Mouse (Mus musculus) left cerebral cortex, adult 2 months (tissue): ENCODE data around the gene Itpkb. TPM values are rescaled to one million over a fixed set of nuclear protein-coding genes. Genes with fewer than 3 reads are reported as not detected.

Source experiments
- DNase-seq, 2 experiments: peaks; one replicate each; pipeline ENCODE4 v3.0.0; 2021 to 2022; ENCODE audit warnings: low spot score in 2 of 2, mixed read lengths in 1 of 2; ENCODE audit errors: extremely low spot score in 1 of 2
- H3K27ac ChIP-seq: fragments of 200-600 bp; 2 replicates; pipeline ENCODE4 v1.8.1; 2022
- H3K4me3 ChIP-seq: fragments of 200-600 bp; 2 replicates; pipeline ENCODE4 v1.8.1; 2022
- CTCF ChIP-seq: fragments of 200-600 bp; IDR thresholded peaks from 2 replicates; pipeline ENCODE4 v1.8.1; 2022; ENCODE audit warnings: antibody characterized with exemption, mild to moderate bottlenecking, moderate library complexity
- intact Hi-C: fragments of 180-260 bp; cut with DNase I; formaldehyde crosslinking; loops from one replicate; pipeline ENCODE4 v1.15.1; 2025
- long read RNA-seq, 2 experiments: library from polyadenylated mRNA; stranded (forward); transcript quantifications; one replicate each; pipeline ENCODE4 v2.0.0; 2021; ENCODE audit warnings: borderline mapping rate in 2 of 2
- total RNA-seq, 2 experiments: library from RNA; stranded (reverse); gene quantifications; 2 replicates each; pipeline ENCODE4 v1.2.3; 2021

Gene Itpkb
- total RNA-seq: 10 to 100 TPM; 17.9 to 18.2 TPM
- long read RNA-seq, experiment 1, partial matches to known transcripts: 7 of 9 reads
- long read RNA-seq, experiment 1, other reads (novel, unspliced or antisense): 2 of 9 reads
- long read RNA-seq, experiment 2, full-length matches to known transcripts: 1 of 7 reads
- long read RNA-seq, experiment 2, partial matches to known transcripts: 4 of 7 reads
- long read RNA-seq, experiment 2, other reads (novel, unspliced or antisense): 2 of 7 reads

DNA sequence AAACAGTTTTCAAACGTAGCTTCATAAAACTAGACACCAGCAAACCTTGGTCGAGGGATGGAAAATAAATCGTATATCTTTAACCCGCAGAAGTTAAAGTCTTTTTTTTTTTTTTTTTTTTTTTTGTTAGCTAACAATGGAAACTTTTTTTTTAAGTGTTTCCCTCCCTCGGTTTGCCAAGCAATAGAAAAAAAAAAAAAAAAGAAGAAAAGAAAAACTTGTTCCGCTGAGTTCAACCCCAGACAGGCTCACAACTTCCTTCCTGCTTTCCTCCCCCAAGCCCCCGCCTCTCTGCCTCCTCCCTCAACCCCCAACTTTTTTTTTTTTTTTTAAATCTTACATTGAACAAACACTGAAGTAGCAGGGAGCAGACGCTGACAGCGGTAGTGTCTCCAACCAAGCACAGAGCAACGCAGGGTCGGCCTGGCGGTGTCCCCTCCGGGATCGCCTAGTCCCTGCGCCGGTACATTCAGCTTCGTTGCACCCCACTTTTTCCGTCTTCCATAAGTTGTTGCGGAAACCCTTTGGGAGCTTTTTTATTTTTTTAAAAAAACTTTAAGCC is at the start of gene Itpkb:
Itpkb (plus strand) TSS at position 341 of the 562 bp plus-strand sequence.
- intact Hi-C loops: loop anchor here (2.0 to 5.0 kb wide), 2 partner anchors 57 to 63 kb away; no protein-coding TSS in a partner anchor
- DNase-seq: peak in 1 of 2 experiments; percentile 14
- TF ChIP-seq CTCF: no peak

DNA sequence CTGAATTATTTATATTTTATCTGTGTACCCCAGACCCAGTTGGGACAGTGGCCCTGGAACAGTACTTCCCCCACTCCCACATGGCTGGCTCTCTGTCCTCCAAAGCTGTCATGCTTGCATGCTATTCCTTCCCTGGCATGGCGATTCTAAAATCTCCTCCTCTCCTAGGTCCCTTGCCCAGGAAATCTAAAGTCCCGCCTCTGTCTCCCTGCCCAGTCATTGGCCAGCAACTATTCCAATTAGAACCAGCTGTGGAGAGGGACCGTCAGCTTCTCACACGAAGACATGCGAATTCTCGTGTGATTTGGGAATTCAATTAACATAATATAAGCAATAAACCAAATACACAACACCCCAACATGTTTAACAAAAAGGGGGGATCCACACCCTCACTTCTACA is 47.7 kb upstream of the Itpkb start:
- intact Hi-C loops: no loop called here
- TF ChIP-seq CTCF: no peak
- H3K4me3 ChIP-seq: no peak overlapping the region
- DNase-seq: no peak
- H3K27ac ChIP-seq: no peak overlapping the region

More for the DNA sequence above, at the start of gene Itpkb:
- H3K27ac ChIP-seq: peak within 1 kb of the TSS; percentile 88
- H3K4me3 ChIP-seq: peak within 1 kb of the TSS; percentile 64

DNA sequence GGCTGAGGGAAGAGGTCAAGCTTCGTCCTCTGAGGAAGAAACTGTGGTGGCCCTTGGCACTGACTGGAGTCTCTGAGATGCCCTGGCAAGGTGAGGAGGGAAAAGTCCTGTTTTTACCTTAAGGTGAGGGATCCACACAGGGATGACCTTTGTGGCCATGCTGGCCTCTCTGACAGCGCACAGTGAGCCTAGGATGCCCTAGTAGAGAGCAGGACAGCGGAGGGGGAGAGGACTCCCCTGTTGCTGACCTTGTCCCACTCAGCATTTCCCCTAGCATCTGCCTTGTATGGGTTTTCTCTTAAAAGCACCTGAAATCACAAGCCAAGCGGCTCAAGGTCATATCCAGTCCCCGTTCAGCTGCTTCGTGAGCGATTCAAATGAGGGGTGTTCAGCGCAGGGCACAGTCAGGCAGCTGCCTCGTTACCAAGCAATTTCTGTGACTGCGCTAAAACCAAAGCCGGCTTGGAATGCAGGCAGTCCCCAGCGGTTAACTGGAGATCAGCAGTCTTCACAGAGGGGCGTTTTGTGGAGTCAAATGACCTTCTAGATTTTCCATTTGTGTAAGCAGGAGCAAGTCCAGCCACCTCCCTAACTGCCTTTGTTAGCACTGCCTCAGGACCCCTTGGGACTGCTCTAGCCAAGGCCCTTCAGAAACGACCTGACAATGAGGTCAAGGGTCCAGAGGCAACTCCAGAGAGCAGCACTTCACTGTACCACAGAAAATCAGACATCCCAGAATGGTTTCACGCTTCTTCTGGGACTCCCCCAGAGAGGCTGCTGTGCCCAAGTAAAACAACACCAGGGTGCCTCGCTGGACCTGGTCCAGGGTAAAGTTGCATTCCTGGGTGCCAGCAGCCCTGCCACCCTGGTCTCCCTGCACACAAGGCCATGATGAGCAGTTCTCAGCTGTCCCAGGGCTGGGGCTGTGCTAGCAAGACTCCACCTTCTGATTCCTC is 46.2 kb upstream of the Itpkb start:
- Histone ChIP-seq H3K4me3 (no peak overlapping the region), H3K27ac (no peak overlapping the region)
- peak; percentile 22; the same call in 1 of the 2 replicates for TF ChIP-seq CTCF
- DNase-seq: no peak
- intact Hi-C loops: no loop called here

DNA sequence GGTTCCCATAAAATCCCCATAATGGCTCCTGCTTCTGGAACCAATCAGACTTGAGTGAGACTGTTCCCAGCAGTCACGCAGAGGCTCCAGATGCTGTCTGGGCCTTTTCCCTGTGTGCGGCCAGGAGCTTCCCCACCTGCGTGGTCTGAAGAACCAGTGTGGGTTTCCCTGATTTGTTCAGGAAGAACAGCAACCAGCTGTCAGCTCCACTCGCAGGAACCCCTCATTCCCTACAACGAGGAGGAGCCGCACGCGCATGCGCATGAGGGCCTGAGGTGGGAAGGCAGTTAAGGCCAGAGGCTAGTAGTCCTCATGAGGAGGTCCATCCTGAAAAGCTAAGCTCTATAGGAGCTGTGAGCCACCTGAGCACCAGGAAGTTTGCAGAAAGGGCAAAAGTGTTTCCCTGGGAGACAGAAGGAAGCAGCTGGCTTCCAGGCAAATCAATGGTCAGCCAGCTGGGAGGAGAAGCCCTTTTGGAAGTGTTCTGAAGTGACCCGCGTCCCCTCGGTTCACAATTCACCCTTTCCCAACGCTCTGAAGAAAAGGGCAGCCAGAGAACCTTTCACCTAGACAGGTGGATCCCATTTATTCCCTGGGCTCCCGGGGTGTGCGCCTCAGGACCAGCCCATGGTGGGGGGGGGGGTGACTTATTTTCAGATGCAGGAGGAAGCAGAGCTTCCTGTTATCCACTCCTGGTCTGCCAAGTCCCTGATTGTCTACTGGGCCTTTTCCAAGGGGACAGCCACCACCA is 44.0 kb upstream of the Itpkb start:
- no peak for DNase-seq
- Histone ChIP-seq H3K27ac (no peak overlapping the region), H3K4me3 (no peak overlapping the region)
- no peak for TF ChIP-seq CTCF
- intact Hi-C loops: no loop called here

GRCm38 (mm10) chr1:180288227-180288626 is 42.1 kb upstream of the Itpkb start:
- DNase-seq: no peak
- no peak for TF ChIP-seq CTCF
- H3K27ac ChIP-seq: no peak overlapping the region
- H3K4me3 ChIP-seq: no peak overlapping the region
- intact Hi-C loops: no loop called here

DNA sequence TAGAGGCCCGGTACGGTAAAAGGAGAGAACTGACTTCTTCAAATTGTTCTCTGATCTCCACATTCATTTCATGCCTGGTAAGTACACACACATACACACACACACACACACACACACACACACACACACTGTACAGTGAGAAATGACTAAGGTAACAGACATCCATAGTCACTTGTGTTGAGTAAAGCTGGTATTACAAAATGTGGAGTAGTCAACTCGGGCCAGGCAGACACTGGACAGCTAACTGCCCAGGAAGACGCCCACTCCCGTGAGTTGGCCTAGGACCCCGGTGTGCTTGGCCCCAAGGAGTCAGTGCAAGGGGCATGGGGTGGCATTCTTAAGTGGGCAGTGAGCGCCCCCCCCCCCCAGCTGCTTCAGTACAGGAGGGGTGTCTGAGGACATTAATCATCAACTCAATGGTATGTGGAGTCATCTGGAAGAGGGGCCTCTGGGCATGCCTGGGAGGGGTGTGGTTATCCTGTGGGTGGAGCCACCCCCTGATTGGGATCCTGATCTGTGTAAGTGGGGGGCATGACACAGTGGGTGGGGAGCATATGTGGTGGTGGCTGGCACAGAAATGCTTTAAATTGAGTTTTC is 41.3 kb upstream of the Itpkb start:
- H3K27ac ChIP-seq: no peak overlapping the region
- no peak for TF ChIP-seq CTCF
- intact Hi-C loops: no loop called here

DNA sequence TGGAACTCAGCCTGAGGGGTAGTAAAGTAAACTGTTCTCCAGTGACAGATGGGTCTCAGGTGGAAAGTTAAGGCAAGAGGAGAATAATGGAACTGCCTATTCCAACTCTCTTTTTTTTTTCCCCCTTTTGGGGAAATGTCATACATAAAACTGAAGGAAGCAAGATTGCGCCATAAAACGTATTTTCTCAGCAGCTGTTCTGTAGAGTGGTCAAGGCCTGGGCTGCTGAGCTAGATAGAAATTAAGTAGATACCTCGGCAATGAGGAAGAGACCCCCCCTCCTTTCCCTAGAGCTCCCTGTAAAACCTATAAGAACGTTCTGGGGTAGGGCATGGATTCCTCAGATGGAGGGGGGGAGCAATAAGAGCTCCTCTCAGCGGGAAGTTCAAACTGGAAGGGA is 40.5 kb upstream of the Itpkb start:
- H3K4me3 ChIP-seq: no peak overlapping the region
- no peak for TF ChIP-seq CTCF
- intact Hi-C loops: no loop called here
- no peak for DNase-seq
- no peak overlapping the region for H3K27ac ChIP-seq

More for the DNA sequence above, 41.3 kb upstream of the Itpkb start:
- H3K4me3 ChIP-seq: no peak overlapping the region
- no peak for DNase-seq

GRCm38 (mm10) chr1:180290358-180290757 is 39.9 kb upstream of the Itpkb start:
- Histone ChIP-seq H3K4me3 (no peak overlapping the region), H3K27ac (no peak overlapping the region)
- TF ChIP-seq CTCF: no peak
- no peak for DNase-seq
- intact Hi-C loops: no loop called here

DNA sequence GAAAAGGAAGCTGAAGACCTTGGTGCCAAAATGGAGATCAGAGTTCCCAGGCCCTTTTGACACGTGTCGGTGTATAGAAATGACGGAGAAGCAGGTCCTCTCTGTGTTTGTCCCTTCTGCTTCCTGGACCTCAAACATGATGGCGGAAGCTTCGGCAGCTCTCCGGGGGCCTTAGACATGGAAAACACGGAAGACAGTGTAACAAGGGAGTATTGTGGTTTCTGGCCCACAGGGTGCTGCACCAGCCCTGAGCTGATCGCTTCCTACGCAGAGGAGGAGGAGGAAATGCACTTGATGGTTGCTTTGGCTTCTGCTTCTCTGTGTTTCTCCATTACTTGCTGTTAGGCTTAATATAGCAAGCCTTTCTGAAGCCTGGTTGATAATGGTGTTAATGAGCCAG is 34.2 kb upstream of the Itpkb start:
- Histone ChIP-seq H3K4me3 (no peak overlapping the region), H3K27ac (no peak overlapping the region)
- no peak for DNase-seq
- TF ChIP-seq CTCF: no peak
- intact Hi-C loops: no loop called here

- no peak overlapping the region for H3K27ac ChIP-seq
- H3K4me3 ChIP-seq: no peak overlapping the region
- no peak for DNase-seq
- intact Hi-C loops: no loop called here
- TF ChIP-seq CTCF: no peak
Observed at GRCm38 (mm10) chr1:180299697-180300096, 30.6 kb upstream of the Itpkb start.

- no peak overlapping the region for H3K27ac ChIP-seq
- H3K4me3 ChIP-seq: no peak overlapping the region
- intact Hi-C loops: no loop called here
- no peak for TF ChIP-seq CTCF
- DNase-seq: no peak
Observed at GRCm38 (mm10) chr1:180300292-180300691, 30.0 kb upstream of the Itpkb start.
